Mouse (Mus musculus): ENCODE measurements around the gene Rcl1. TPM values are rescaled to one million over a fixed set of nuclear protein-coding genes. Genes with fewer than 3 reads are reported as not detected.

The Rcl1 gene
- total RNA-seq, 2 experiments from 2014 or later, result 12.5 to 13.3 TPM

DNA sequence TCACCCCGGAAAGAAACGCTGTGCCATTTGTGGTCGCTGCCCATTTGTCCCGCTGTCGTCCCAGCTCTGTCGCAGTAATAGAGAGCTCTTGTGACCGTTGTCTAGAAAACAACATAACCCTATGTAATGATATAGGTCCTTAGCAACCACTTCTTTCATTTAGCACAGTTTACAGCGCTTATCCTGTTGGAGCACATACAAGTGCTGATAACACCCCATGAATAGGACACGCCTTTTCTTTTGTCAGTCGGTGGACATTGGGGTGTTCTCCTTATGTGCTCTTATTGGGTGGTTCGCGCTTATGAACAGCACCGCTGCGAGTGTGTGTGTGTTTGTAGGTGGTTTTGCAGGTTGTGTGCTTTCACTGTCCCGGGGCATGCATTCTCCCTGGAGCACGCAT, 39.8 kb downstream of the Rcl1 start:
- DNase-seq (ENCODE audit: low spot score in 2 of 2), result no peak
- intact Hi-C loops (cut with DNase I), result no loop called here

DNA sequence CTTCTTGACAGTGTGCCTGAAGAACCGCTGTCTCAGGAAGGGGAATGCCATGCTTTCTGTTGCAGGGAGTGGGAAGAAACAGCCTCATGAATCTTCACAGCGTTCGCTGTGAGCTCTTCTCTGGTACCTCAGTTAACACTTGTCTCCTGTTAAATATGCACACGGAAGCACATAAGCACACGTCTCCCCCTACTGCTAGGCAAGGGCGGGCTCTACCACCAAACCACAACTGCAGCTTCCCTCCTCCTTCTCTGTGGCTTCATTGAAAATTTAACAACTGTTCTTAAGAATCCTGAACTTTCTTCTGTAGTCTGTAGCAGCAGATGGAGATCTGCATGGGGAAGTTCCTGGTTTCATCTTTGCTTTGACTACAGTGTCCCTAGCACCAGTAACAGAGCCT, 41.1 kb downstream of the Rcl1 start:
- no peak for DNase-seq (ENCODE audit: low spot score in 2 of 2)
- intact Hi-C loops (cut with DNase I), result no loop called here

GRCm38 (mm10) chr19:29145421-29145820, 44.2 kb downstream of the Rcl1 start:
- no peak for DNase-seq (ENCODE audit: low spot score in 2 of 2)
- intact Hi-C loops (cut with DNase I), result no loop called here

- intact Hi-C loops (cut with DNase I), result no loop called here
- DNase-seq (ENCODE audit: low spot score in 2 of 2), result no peak
Measured at GRCm38 (mm10) chr19:29146820-29147219, 45.6 kb downstream of the Rcl1 start.

- intact Hi-C loops (cut with DNase I), result no loop called here
- no peak for DNase-seq (ENCODE audit: low spot score in 2 of 2)
Measured at GRCm38 (mm10) chr19:29149583-29149982, 48.4 kb downstream of the Rcl1 start.

GRCm38 (mm10) chr19:29150038-29150437, 48.9 kb downstream of the Rcl1 start:
- DNase-seq (ENCODE audit: low spot score in 2 of 2), result no peak
- intact Hi-C loops (cut with DNase I), result no loop called here

DNA sequence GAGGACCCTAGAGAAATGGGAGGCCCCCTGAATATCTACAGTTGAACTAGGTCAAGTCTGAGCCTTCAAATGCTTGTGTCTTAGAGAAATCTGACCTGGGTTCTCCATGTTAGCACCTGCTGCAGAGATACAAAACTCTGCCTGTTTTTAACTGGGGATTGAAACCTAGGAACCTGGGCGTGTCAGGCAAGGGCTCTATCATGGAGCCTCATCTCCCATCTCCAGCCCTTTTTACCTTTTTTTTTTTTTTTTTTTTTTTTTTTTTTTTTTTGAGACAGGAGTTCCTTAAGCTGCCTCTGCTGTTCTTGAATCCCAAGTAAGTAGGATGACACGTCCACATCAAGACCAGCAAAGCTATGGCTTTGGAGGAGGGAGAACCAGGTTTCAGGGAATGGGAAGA, 50.3 kb downstream of the Rcl1 start:
- intact Hi-C loops (cut with DNase I), result no loop called here
- DNase-seq (ENCODE audit: low spot score in 2 of 2), result no peak

- no peak for DNase-seq (ENCODE audit: low spot score in 2 of 2)
- intact Hi-C loops (cut with DNase I), result no loop called here
Measured at GRCm38 (mm10) chr19:29155552-29155951, 54.4 kb downstream of the Rcl1 start.

DNA sequence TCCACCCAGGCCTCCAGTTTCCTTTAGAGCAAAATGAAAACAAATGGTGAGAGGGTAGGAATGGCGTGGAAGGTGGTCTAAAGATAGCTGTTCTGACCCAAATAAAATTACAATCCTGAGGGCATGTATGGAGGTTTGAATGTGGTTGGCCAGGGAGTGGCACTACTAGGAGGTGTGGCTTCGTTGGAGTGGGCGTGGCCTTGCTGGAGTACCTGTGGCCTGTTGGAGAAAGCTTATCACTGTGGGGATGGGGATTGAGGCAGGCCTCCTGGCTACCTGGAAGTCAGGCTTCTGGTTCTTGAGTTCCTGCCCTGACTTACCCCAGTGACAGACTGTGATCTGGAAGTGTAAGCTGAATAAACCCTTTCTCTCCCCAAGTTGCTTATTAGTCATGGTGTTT, 55.2 kb downstream of the Rcl1 start:
- intact Hi-C loops (cut with DNase I), result no loop called here

GRCm38 (mm10) chr19:29157678-29158466, 56.7 kb downstream of the Rcl1 start:
- intact Hi-C loops (cut with DNase I), result no loop called here
- DNase-seq (ENCODE audit: low spot score in 2 of 2), result no peak

More for the DNA sequence above, 55.2 kb downstream of the Rcl1 start:
- DNase-seq (ENCODE audit: low spot score in 2 of 2), result no peak

DNA sequence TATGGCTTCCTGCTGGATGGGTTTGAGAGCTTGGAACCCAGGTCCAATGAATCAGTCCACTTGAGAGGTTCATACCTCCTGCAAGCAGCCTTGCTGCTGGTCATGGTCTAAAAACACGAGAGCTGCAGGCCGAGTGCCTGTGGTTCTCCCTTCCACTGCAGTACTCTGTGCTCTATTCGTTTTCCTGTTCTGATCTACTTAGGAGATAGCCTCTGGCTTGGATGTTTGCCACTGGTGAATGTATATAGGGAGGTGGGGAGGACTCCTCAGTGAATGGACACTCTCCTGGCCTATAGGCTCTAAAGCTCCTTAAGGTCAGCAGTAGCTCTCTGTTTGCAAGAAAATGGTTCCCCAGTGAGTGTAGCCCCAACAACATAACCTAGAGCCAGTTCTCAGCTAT, 57.3 kb downstream of the Rcl1 start:
- intact Hi-C loops (cut with DNase I), result no loop called here

GRCm38 (mm10) chr19:29163817-29164527, 62.8 kb downstream of the Rcl1 start:
- DNase-seq (ENCODE audit: low spot score in 2 of 2), result no peak
- intact Hi-C loops (cut with DNase I), result no loop called here

More for the DNA sequence above, 57.3 kb downstream of the Rcl1 start:
- no peak for DNase-seq (ENCODE audit: low spot score in 2 of 2)

DNA sequence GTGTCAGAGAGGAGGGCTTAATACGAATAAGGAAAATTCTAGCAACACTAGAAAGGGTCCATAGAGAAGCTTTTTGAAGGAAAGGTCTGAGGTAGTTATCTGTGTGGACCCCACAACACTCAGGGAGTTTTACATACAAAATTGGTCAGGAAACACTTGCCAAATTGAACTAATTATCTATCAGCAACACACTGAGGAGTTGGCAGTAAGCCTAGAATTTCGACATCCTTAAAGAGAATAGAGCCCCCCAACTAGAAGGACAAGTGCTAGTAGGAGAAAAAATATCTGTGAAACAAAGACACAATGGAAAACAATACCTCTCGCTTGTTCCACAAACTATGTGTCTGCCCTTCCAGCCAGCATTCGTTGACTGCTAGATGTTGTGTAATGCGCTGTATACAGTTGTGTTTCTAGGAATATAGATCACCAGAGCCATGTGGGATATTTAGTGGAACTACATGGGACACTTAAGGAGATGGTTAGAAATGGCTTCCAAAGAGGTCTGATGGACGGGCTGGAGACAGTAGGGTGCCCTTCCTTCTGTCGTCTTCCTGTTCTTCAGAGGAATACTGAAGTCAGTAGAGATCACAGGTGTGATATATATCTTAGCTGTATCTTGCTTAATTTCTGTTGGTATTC, 63.5 kb downstream of the Rcl1 start:
- intact Hi-C loops (cut with DNase I), result no loop called here
- no peak for DNase-seq (ENCODE audit: low spot score in 2 of 2)

DNA sequence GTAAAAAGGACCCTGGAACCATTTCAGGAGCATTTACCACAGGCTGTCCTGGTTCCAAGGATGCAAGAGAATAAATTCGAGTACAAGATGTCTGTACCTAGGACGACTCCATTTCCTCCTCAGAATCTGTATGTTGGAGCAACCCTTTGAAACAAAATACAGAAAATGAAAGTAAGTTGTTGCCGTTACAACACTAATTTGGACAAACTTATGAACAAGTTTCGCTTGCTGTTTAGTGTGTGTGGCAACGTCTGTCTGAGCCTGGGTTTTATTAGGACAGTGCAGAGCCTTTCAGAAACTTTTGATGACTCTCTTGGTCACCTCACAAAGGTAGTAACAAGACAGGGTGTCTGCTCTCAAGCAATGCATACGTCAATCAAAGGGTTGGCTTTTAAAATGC, 66.8 kb downstream of the Rcl1 start:
- DNase-seq (ENCODE audit: low spot score in 2 of 2), result no peak
- intact Hi-C loops (cut with DNase I), result no loop called here

DNA sequence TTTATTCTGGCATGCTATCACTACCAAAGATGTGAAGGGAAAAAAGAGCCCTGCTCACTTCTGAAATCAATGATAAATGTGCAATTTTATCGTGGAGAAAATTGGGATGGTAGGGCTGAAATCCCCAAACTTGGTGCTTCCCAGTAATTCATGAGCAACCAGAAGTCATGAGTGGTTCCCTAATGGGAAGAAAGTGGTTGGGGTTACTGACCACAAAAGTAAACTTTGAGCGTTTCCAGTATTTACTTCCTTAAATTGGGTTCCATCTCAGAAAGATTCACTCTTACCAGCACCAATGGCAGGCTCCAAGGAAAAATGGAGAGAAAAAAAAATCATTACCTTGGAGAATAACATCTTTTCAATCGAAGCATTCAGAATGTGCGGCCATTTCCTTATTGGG, 79.2 kb downstream of the Rcl1 start:
- intact Hi-C loops (cut with DNase I), result no loop called here
- no peak for DNase-seq (ENCODE audit: low spot score in 2 of 2)

- intact Hi-C loops (cut with DNase I), result no loop called here
- DNase-seq (ENCODE audit: low spot score in 2 of 2), result no peak
Measured at GRCm38 (mm10) chr19:29182166-29182565, 81.0 kb downstream of the Rcl1 start.

- intact Hi-C loops (cut with DNase I), result no loop called here
- DNase-seq (ENCODE audit: low spot score in 2 of 2), result no peak
Measured at GRCm38 (mm10) chr19:29185122-29185521, 83.9 kb downstream of the Rcl1 start.

DNA sequence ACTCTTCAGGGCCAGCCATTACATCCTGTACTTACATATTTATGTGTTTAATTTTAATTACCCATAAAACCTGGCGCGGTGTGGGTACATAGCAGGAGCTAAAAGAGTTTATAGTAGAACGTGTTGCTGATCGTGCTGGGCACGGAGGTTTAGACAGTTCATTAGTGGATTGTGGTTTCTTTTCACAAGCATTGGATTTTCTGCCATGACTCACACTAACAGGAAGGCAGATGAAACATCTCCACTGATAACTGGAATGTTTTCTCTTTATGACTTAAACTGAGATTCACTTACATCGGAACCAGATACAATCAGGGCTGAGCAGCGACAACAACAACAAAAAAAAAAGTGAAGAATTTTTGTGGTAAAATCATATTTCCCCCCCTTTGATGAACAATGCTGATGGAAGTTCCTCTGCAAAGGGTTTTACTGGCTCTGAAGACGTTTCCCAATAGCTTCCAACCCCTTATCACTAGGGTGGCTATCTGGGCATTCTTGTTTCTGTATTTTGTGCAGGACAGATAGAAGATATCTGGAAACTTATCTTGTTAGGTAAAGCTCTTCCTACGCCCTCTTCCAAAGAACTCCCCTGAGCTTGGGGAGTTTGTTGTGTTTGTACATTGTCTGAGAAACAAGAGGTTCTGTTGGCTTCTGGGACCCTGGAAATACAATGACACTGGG, 84.5 kb downstream of the Rcl1 start:
- DNase-seq (ENCODE audit: low spot score in 2 of 2), result no peak
- intact Hi-C loops (cut with DNase I), result no loop called here

GRCm38 (mm10) chr19:29188879-29189278, 87.7 kb downstream of the Rcl1 start:
- no peak for DNase-seq (ENCODE audit: low spot score in 2 of 2)
- intact Hi-C loops (cut with DNase I), result no loop called here
